Mouse (Mus musculus) forebrain, embryonic 10.5 days (tissue): ENCODE measurements at regions not wholly inside any gene's neighbourhood (a gene's known extent, or its start where the extent isn't known, plus 50 kb on each side); places are given as distances from the start of the nearest gene placed in this dataset.

Source experiments
- DNase-seq: peaks from one replicate; pipeline ENCODE4 v3.0.0-alpha.2; 2017; ENCODE audit warnings: low spot score; ENCODE audit errors: extremely low spot score
- H3K27ac ChIP-seq: fragments of 300-500 bp; sonication (generic); 2 replicates; pipeline ENCODE4 v1.5.1; 2016; ENCODE audit warnings: mild to moderate bottlenecking
- H3K27me3 ChIP-seq: fragments of 300-500 bp; sonication (generic); 2 replicates; pipeline ENCODE4 v1.6.1; 2016; ENCODE audit warnings: mild to moderate bottlenecking; ENCODE audit not compliant: poor library complexity, severe bottlenecking
- H3K36me3 ChIP-seq: fragments of 300-500 bp; sonication (generic); replicated peaks from 2 replicates; pipeline ENCODE4 v1.6.1; 2016; ENCODE audit warnings: mild to moderate bottlenecking, moderate library complexity
- H3K4me1 ChIP-seq: fragments of 300-500 bp; sonication (generic); 2 replicates; pipeline ENCODE4 v1.6.1; 2016
- H3K4me3 ChIP-seq: fragments of 300-500 bp; sonication (generic); 2 replicates; pipeline ENCODE4 v1.5.1; 2016; ENCODE audit warnings: mild to moderate bottlenecking, moderate library complexity
- H3K9me3 ChIP-seq: fragments of 300-500 bp; sonication (generic); 2 replicates; pipeline ENCODE4 v1.6.1; 2016; ENCODE audit warnings: mild to moderate bottlenecking, moderate library complexity
- WGBS: fragments of 180-500 bp; shearing (Covaris S2); methylation state at CpG from one replicate; pipeline ENCODE4 v1.1.7; 2016; 5-methylcytosine and 5-hydroxymethylcytosine counted together

DNA sequence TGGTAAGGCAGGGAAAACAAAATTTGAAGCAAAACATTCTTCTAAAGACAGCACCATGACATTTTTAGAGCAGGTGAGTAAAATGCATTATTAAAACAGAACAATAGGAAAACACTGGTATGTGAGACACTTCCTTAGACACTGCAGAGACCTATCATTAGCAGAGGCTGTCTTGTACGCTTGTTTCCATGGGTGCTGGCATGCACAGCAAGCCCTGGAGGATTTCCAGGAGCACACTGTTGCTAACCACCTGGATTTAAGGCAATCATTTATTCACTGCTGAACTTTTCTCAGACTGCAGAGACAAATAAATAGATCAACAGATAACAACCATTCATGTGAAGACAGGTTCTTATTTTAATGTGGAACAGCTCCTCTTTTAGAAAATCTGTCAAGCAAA, 127.7 kb downstream of the Pros1 start:
- no peak for DNase-seq
- H3K9me3 ChIP-seq: no peaks in the 10 kb centered on the region
- H3K27ac ChIP-seq: no peak overlapping the region
- no peaks in the 10 kb centered on the region for H3K4me1 ChIP-seq
- H3K4me3 ChIP-seq: no peak overlapping the region
- 75% methylated on average over 1 of the region's 1 CpGs for WGBS
- no peaks in the 10 kb centered on the region for H3K36me3 ChIP-seq
- H3K27me3 ChIP-seq: no peaks in the 10 kb centered on the region

DNA sequence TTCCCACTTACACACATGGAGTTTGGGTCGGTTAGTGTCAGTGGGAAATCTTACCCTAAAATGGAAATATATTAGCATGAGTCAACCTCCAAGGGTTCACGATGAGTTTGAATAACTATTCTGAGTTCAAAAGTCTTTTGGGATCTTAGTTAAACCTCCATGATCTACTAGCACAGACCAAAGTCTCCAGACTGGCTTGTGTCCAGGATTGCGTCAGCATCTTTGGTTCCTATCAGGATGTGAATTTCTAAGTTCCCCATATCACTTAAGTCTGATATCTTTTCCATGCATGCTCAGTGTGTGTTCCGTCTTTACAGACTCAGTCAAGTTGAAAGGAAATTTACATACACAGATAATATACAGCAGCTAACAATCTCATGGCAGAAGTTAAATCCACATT, 128.5 kb downstream of the Pros1 start:
- Histone ChIP-seq H3K27ac (no peak overlapping the region), H3K4me1 (no peaks in the 10 kb centered on the region), H3K27me3 (no peaks in the 10 kb centered on the region), H3K36me3 (no peaks in the 10 kb centered on the region), H3K4me3 (no peak overlapping the region), H3K9me3 (no peaks in the 10 kb centered on the region)
- DNase-seq: no peak
- WGBS: 82% methylated on average over 4 of the region's 4 CpGs

DNA sequence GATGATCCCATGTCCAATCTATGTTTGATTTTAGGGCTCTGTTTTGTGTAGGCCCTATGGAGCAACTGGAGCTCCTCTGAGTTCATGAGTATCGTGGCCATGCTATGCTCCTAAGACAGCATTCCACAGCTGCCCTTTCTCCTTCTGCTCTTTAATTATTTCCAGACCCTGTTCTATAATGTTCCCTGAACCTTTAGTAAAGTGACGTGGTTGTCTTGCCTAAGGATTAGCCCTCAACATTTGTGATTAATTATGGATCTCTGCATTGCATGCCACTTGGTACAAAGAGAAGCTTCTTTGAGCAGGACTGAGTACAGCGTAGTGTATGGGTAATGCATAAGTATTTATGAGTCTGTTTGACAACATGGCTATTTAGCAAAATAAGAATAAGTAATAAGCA, 141.4 kb downstream of the Pros1 start:
- H3K9me3 ChIP-seq: no peaks in the 10 kb centered on the region
- no peaks in the 10 kb centered on the region for H3K4me1 ChIP-seq
- WGBS: 66% methylated on average over 3 of the region's 3 CpGs
- no peak overlapping the region for H3K27ac ChIP-seq
- H3K4me3 ChIP-seq: no peak overlapping the region
- H3K36me3 ChIP-seq: no peaks in the 10 kb centered on the region
- no peaks in the 10 kb centered on the region for H3K27me3 ChIP-seq
- no peak for DNase-seq

DNA sequence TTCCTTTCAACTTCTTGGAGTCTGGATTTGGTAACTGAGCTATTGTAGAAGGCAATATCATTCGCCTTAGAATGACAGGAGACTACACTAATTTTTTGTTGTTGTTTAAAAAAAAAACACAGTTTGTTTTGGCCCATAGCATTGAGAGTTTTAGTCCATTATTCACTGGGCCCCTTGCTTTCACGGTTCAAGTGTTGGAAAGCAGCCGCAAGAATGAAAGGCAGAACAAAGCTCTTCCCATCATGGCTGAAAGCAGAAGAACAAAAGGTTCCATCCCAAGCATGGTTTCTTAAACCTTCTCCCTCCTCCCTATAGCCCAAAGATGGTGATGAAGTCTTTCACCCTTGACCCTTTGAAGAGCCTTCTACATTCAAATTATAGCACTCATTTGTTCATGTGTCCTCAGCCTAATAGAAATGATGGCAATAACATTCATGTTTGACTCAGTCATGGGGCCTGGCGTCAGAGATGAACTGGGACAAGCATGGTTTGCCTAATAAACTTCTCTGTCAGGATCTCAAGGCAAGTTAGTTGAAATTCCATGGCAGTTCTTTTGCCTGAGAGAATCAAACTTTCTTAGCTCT, 157.1 kb downstream of the Pros1 start:
- H3K9me3 ChIP-seq: no peaks in the 10 kb centered on the region
- H3K4me3 ChIP-seq: no peak overlapping the region
- WGBS: 46% methylated on average over 4 of the region's 4 CpGs
- H3K27me3 ChIP-seq: 0 out of 2 replicates have a peak, but pooled peaks cover 4% of the 10 kb centered on the region
- H3K27ac ChIP-seq: peak overlapping the region; percentile 52; the same call in 1 of the 2 replicates
- H3K4me1 ChIP-seq: peaks cover 14% of the 10 kb centered on the region
- no peak for DNase-seq
- no peaks in the 10 kb centered on the region for H3K36me3 ChIP-seq

DNA sequence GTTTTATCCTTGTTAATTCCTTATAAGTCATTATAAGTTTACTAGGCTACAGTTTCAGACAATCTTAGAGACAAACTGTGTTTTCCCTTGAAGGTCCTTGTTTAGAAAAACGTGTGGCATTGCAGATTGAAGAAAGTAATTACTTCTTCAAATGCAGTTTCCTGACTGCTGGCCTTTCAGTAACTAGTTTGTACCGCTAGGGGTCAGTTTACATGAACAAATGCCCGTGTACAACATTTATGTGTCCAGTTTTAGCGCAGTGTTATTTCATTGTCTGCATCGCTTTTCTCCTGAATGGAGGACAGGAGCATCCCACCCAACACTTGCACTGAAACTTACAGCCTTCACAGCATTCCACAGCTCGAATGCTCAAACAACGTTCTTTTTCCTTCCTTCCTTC, 160.3 kb downstream of the Pros1 start:
- H3K9me3 ChIP-seq: no peaks in the 10 kb centered on the region
- H3K27ac ChIP-seq: 0 out of 2 replicates have a peak overlapping the region, but pooled peaks have one; percentile 44
- no peak overlapping the region for H3K4me3 ChIP-seq
- no peak for DNase-seq
- no peaks in the 10 kb centered on the region for H3K36me3 ChIP-seq
- WGBS: 51% methylated on average over 7 of the region's 7 CpGs
- 0 out of 2 replicates have a peak, but pooled peaks cover 4% of the 10 kb centered on the region for H3K27me3 ChIP-seq
- peaks cover 31% of the 10 kb centered on the region for H3K4me1 ChIP-seq

DNA sequence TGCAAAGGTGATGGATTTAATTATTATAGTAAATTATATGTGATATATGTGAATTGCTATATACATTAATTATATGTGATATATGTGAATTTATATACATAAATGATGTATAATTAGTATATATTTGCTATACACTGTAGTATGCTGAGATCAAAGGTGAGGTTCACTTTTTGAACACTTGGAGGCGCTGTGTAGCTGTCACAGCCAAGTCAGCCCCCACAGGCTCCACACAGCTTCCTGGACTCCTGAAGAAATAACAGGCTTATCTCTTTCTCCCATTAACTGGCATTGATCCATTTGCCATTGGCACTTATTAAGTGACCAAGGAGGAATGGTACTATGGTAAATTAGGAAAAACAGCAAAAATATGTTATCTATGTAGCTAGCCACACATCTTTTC, 162.0 kb downstream of the Pros1 start:
- H3K4me1 ChIP-seq: peaks cover 30% of the 10 kb centered on the region
- no peak for DNase-seq
- H3K27ac ChIP-seq: no peak overlapping the region
- H3K4me3 ChIP-seq: no peak overlapping the region
- 26% methylated on average over 1 of the region's 1 CpGs for WGBS
- no peaks in the 10 kb centered on the region for H3K9me3 ChIP-seq
- H3K36me3 ChIP-seq: no peaks in the 10 kb centered on the region
- H3K27me3 ChIP-seq: no peaks in the 10 kb centered on the region

DNA sequence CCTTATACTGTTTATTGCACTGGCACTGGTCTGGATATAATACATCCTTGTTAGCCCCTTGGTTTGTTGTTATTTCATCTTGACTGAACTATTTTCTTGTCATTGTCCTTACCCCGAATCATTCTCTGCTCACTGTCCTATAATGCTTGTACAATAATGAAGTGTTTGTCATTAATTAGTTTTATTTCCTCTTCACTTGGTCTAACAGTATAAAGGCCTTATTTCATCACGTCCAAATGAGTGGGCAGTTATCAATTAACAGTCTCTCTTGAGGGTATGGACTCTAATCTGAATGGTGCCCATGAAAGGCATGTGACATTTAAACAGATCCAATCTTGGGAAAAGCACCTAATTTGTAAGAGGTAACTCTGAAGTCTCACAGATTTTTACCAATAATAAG, 162.6 kb downstream of the Pros1 start:
- DNase-seq: no peak
- H3K4me1 ChIP-seq: peaks cover 24% of the 10 kb centered on the region
- no peaks in the 10 kb centered on the region for H3K36me3 ChIP-seq
- H3K9me3 ChIP-seq: no peaks in the 10 kb centered on the region
- H3K27me3 ChIP-seq: no peaks in the 10 kb centered on the region
- H3K27ac ChIP-seq: no peak overlapping the region
- WGBS: 53% methylated on average over 2 of the region's 2 CpGs
- no peak overlapping the region for H3K4me3 ChIP-seq

DNA sequence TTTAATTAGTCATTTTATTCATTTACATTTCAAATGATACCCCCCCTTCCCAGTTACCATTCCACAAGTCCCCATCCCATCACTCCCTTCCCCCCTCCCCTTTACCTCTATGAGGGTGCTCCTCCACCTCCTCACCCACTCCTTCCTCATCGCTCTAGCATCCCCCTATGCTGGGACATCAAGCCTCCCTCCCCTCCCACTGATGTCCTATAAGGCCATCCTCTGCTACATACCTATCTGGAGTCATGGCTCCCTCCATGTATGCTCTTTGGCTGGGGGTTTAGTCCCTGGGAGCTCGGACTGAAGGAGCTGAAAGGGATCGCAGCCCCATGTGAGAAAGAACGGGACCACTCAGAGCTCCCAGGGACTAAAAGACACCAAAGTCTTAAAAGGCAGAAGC, 176.3 kb downstream of the Pros1 start:
- no peaks in the 10 kb centered on the region for H3K27me3 ChIP-seq
- WGBS: 74% methylated on average over 4 of the region's 4 CpGs
- H3K27ac ChIP-seq: peak overlapping the region; percentile 78
- H3K4me3 ChIP-seq: no peak overlapping the region; the same call in 1 of the 2 replicates
- no peak for DNase-seq
- H3K4me1 ChIP-seq: peaks cover 31% of the 10 kb centered on the region
- H3K9me3 ChIP-seq: no peaks in the 10 kb centered on the region; the same call in 1 of the 2 replicates
- no peaks in the 10 kb centered on the region for H3K36me3 ChIP-seq

DNA sequence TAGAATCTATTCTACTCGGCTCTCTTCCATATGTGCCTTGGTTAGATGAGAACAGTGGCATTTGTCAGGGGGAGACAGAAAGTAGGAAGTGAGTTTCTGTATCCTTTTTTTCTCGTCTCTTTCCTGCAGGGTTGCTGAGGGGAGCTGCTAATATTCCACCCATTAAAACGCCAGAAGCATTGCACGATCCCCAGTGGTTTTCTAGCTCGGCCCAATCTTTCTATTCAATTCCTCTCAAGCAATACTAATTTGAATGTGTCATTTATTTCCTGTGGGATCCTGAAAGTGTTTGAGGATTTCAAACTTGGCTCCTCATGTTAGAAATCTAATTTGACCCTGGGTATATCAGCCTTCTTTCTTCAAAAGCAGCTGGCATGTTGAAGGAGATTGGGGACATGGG, 176.9 kb downstream of the Pros1 start:
- no peaks in the 10 kb centered on the region; the same call in 1 of the 2 replicates for H3K9me3 ChIP-seq
- H3K27ac ChIP-seq: peak overlapping the region; percentile 78
- no peaks in the 10 kb centered on the region for H3K36me3 ChIP-seq
- no peaks in the 10 kb centered on the region for H3K27me3 ChIP-seq
- H3K4me3 ChIP-seq: no peak overlapping the region; the same call in 1 of the 2 replicates
- DNase-seq: no peak
- peaks cover 31% of the 10 kb centered on the region for H3K4me1 ChIP-seq
- WGBS: 36% methylated on average over 5 of the region's 5 CpGs

DNA sequence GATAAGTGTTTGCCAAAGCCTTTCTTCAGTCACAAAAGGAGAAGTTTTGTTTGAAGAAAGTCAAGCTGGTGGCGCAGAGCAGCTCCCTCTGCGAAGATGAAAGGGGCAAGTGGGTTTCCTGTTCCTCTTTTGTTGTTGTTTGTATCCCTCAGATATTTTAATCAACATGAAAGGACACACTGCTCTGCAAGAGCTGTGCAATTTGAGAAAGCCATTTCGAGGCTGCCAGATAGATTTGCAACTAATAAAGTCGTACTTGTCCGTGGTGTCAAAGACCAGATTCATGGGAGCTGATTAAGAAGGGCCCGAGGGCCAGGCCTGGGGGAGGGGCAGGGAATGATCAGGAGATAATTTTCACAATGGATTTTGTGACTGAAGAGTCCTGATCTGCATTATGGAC, 177.7 kb downstream of the Pros1 start:
- H3K36me3 ChIP-seq: no peaks in the 10 kb centered on the region
- WGBS: 21% methylated on average over 6 of the region's 6 CpGs
- peak overlapping the region; percentile 78 for H3K27ac ChIP-seq
- no peak for DNase-seq
- H3K4me1 ChIP-seq: peaks cover 31% of the 10 kb centered on the region
- no peaks in the 10 kb centered on the region; the same call in 1 of the 2 replicates for H3K9me3 ChIP-seq
- no peak overlapping the region; the same call in 1 of the 2 replicates for H3K4me3 ChIP-seq
- no peaks in the 10 kb centered on the region for H3K27me3 ChIP-seq

DNA sequence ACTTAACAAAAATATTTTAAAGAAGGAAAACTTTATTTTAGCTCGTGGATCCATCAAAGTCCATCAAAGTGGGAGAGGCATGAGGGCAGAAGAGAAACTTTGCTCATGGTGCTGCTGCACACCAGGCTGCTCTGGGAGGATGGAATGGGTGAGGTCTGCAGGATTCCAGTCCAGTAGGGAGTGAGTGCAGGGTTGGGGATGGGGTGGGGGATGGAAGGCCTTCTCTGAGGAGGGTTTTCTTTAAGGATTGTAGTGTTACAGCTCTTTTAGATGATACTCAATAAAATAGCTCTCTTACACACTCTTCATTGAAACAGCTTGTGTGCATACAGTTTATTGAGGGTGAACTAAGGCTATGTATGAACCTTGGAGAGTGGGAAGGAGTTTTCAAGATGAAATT, 195.0 kb downstream of the Pros1 start:
- Histone ChIP-seq H3K9me3 (no peaks in the 10 kb centered on the region), H3K27me3 (no peaks in the 10 kb centered on the region), H3K27ac (no peak overlapping the region), H3K4me1 (peaks cover 11% of the 10 kb centered on the region), H3K36me3 (no peaks in the 10 kb centered on the region), H3K4me3 (no peak overlapping the region)
- 73% methylated on average over 1 of the region's 1 CpGs for WGBS
- DNase-seq: no peak

DNA sequence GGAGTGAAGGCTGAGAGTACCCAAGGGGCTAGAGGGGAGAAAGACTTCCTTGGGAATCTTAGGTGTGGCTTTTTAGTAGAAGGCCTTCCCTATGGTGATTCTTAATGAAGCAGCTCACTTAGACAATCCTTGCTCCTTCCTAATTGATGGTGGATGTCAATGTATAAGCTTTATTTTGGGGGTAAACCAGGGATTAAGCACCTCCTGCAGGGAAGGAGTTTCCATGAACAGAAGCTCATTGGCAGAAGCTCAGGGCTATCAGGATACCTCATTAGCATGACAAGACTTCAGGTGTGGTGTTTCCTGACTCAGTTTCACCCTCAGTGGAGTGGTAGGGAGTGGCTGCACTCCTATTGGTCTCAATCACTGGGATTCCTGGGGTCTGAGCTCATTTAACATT, 208.8 kb downstream of the Pros1 start:
- no peak overlapping the region for H3K27ac ChIP-seq
- no peak overlapping the region for H3K4me3 ChIP-seq
- no peaks in the 10 kb centered on the region for H3K36me3 ChIP-seq
- no peaks in the 10 kb centered on the region for H3K4me1 ChIP-seq
- H3K27me3 ChIP-seq: no peaks in the 10 kb centered on the region
- DNase-seq: no peak
- no peaks in the 10 kb centered on the region for H3K9me3 ChIP-seq

DNA sequence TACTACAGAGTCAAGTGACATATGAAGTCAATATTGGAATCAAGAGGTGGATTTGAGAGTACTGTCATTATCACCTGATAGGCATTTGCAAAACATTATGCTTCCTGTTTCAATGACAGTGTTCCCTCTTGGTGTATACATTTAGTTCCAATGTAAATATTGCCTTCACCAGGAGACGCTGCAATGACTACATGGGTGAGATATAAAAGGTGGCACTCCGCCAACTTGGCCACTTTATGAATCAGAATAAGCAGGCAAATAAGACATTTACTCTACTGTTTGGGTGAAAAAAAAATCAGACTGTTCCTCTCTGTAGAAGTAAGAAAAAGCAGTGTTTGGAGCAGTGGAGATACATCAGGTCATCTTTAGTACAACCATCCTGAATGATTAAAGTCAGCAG, 215.9 kb downstream of the Pros1 start:
- no peak overlapping the region for H3K4me3 ChIP-seq
- H3K9me3 ChIP-seq: no peaks in the 10 kb centered on the region
- WGBS: 86% methylated on average over 2 of the region's 2 CpGs
- no peaks in the 10 kb centered on the region for H3K4me1 ChIP-seq
- no peak for DNase-seq
- no peaks in the 10 kb centered on the region for H3K36me3 ChIP-seq
- H3K27me3 ChIP-seq: no peaks in the 10 kb centered on the region
- H3K27ac ChIP-seq: no peak overlapping the region

DNA sequence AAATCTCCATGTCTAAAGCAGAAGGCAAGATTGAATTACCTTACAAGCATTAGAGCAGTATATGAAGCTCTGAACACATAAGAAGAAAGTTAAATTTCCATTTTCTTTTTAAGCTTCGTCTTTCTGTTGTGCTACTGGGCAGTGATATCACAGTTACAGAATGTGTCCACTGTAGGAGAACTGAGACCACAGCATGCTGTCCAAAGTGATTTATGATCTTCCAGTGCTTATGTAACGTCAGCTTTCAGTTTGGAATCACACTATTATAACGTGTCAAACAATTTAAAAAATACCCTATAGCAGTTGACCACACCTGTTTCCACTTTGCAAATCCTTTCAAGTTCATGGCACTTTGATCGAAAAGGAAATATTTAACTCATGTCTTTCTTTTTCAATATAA, 221.7 kb downstream of the Pros1 start:
- no peak overlapping the region for H3K4me3 ChIP-seq
- no peaks in the 10 kb centered on the region for H3K36me3 ChIP-seq
- H3K27me3 ChIP-seq: no peaks in the 10 kb centered on the region
- H3K4me1 ChIP-seq: no peaks in the 10 kb centered on the region
- DNase-seq: no peak
- no peak overlapping the region for H3K27ac ChIP-seq
- WGBS: 87% methylated on average over 4 of the region's 4 CpGs
- no peaks in the 10 kb centered on the region for H3K9me3 ChIP-seq
